Mouse (Mus musculus): ENCODE measurements at regions not wholly inside any gene's neighbourhood (a gene's known extent, or its start where the extent isn't known, plus 50 kb on each side); places are given as distances from the start of the nearest gene placed in this dataset.

DNA sequence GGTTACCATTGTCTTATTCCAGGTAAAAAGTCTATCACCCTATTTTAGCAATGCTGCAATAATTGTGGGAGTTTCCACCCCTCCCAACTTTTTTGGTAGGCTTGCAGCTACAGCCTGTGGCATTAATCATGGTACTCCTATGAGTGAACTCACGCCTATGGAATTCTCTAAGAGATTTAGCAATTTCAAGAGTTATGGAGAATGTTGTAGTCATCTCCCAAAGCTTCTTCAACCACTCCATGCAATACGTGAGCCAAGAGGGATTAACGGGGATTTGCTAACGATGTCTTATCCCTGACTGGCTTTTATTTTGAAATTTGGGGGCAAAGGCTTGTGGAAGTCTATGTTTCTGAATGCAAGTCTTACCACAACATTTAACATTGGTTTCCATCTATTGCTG is 125.5 kb upstream of the Phactr1 start:
- no peak for TF ChIP-seq POLR2A (IDR thresholded peaks at IDR 0.05; ENCODE audit: borderline replicate concordance, control insufficient read depth, low read depth, low read length)
- TF ChIP-seq CTCF (IDR thresholded peaks at IDR 0.05; ENCODE audit: control insufficient read depth, insufficient read depth, low read length): no peak
